Mouse (Mus musculus): ENCODE results near the gene Unc79.

The Unc79 gene

DNA sequence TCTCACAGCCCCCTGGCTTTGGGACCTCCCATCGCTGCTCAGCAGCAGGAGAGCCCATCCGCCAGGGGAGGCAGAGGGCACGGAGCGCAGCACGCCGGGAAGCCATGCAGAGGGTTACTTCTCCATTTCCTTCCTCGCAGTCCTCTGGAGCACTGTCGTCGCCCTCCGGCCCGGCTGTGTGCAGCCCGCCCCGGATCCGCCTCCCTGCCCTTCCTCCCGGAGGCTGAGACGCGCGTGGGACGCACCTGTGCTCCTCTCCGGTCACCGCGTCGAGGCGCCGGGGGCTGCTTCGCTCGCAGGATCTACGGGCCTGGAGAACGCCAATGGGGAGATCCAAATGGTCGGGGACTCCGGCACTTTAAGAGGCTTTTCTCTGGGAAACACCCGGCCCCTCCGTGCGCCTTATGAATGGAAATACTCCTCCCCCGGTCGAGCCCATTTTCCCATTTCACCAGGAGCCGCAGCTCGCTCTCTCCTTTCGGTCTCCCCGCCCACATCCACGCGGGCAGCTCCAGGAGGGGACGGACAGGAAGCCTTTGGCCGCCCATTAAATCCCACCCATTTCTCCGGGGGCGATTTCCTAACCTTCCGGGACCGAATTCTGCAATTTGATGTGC, at the start of gene Unc79:
Unc79 (plus strand) TSS at position 82 of the 617 bp plus-strand sequence.
- in situ Hi-C loops (cut with MboI, MseI), result no loop called here

GRCm38 (mm10) chr12:102899091-102899490, 49.6 kb upstream of the Unc79 start, which contains the start of gene Cox8c:
Gene Cox8c (plus strand): TSS chr12:102899316.
- in situ Hi-C loops (cut with MboI, MseI), result no loop called here

GRCm38 (mm10) chr12:102908191-102908590, 40.5 kb upstream of the Unc79 start:
- in situ Hi-C loops (cut with MboI, MseI), result no loop called here

GRCm38 (mm10) chr12:102916073-102916472, 32.6 kb upstream of the Unc79 start:
- in situ Hi-C loops (cut with MboI, MseI), result no loop called here

- in situ Hi-C loops (cut with MboI, MseI), result no loop called here
These were observed 18.9 kb upstream of the Unc79 start for GRCm38 (mm10) chr12:102929764-102930163.

- in situ Hi-C loops (cut with MboI, MseI), result no loop called here
These were observed 18.3 kb upstream of the Unc79 start for GRCm38 (mm10) chr12:102930335-102930734.

DNA sequence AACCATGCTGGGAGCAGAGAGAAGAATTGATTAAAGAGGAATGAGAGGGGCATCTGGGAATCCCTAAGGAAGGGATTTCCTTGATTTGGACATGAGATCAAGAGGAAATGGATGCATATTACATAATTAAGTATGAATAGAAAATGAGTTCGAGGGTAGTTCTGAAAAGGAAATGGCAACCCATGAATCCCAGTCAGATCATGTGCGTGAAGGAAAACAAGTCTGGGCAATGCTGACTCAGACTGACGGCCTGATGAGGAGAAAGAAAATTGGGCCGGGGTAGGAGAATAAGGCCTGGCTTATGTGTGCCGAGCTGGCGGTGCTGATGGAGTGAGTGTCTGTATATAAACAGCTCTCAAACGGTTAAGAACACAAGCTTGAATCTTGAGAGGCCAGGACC, 17.9 kb upstream of the Unc79 start:
- in situ Hi-C loops (cut with MboI, MseI), result no loop called here

DNA sequence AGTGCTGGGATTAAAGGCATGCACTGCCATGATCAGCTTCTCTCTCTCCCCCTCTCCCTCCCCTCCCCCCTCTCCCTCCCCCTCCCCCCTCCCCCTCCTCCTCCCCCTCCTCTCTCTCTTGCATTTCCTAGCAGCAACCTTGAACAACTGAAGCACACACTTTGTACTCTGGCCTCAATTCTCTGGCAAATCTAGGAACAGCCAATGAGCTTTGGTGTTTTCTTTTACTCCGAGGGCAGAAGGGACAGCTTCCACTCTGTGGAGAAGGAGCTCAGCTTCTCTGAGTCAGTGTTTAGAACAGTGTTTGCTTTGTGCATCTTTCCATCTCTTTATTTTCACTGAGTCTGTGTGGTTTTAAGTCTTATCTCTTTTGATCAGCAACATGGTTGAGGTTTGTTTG, 12.8 kb upstream of the Unc79 start:
- in situ Hi-C loops (cut with MboI, MseI), result no loop called here

DNA sequence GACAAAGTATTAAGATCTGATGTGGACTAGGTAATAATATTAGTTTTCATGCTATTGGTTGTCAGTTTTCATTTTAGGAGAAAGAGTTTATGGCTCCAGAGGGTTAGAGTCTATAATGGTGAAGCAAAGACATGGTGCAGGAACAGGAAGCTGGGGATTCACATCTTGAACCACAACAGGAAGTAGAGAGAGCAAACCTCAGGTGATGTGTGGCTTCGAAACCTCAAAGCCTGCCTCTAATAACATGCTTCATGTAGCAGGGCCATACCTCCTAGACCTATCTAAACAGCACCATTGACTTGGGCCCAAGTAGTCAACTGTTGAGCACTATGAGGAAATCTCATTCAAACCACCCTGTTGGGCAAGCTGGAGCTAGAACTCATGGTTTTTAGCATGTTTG, 3.1 kb upstream of the Unc79 start:
- in situ Hi-C loops (cut with MboI, MseI), result no loop called here

GRCm38 (mm10) chr12:102947826-102948225, 833 bp upstream of the Unc79 start:
- in situ Hi-C loops (cut with MboI, MseI), result no loop called here

- in situ Hi-C loops (cut with MboI, MseI), result loop anchor here (25.0 kb wide), 1 partner anchor 1138 kb away; no protein-coding TSS in a partner anchor
These were observed 943 bp downstream of the Unc79 start for GRCm38 (mm10) chr12:102949395-102950208.

DNA sequence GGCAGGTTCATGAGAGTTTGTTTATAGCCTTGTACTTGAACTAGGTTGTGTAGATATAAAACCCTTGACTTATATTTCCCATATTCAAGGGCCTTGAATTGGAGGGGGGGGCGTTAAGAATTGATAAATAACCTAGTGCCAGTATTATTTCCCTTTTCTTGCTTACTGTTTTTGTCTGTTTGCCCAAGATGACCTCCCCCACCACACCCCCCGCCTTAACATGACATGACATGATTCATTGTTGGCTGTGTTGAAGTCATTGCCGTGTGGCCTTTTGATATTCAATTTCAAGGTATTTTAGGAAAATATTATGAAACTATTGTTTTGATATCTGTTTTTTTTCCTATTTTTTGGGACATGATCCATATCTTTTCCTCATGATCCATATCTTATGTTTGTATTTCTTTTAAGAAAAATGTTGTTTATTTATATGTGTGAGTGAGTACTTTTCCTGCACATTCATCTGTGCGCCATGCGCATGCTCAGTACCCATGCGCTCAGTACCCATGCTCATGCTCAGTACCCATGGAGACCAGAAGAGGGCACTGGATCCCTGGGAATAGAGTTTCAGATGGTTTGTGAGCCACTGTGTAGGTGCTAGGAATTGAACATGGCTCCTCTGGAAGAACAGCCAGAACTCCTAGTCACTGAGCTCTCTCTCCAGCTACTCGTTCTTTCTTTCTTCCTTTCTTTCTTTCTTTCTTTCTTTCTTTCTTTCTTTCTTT, 11.6 kb downstream of the Unc79 start:
- in situ Hi-C loops (cut with MboI, MseI), result loop anchor here (25.0 kb wide), 1 partner anchor 1127 kb away; no protein-coding TSS in a partner anchor

- in situ Hi-C loops (cut with MboI, MseI), result loop anchor here (25.0 kb wide), 1 partner anchor 1126 kb away; no protein-coding TSS in a partner anchor
These were observed 12.4 kb downstream of the Unc79 start for GRCm38 (mm10) chr12:102961066-102961465.

- in situ Hi-C loops (cut with MboI, MseI), result loop anchor here (25.0 kb wide), 1 partner anchor 1123 kb away; no protein-coding TSS in a partner anchor
These were observed 15.8 kb downstream of the Unc79 start for GRCm38 (mm10) chr12:102964486-102964885.

GRCm38 (mm10) chr12:102980584-102980983, 31.9 kb downstream of the Unc79 start:
- in situ Hi-C loops (cut with MboI, MseI), result no loop called here

GRCm38 (mm10) chr12:102981543-102981942, 32.9 kb downstream of the Unc79 start:
- in situ Hi-C loops (cut with MboI, MseI), result no loop called here

DNA sequence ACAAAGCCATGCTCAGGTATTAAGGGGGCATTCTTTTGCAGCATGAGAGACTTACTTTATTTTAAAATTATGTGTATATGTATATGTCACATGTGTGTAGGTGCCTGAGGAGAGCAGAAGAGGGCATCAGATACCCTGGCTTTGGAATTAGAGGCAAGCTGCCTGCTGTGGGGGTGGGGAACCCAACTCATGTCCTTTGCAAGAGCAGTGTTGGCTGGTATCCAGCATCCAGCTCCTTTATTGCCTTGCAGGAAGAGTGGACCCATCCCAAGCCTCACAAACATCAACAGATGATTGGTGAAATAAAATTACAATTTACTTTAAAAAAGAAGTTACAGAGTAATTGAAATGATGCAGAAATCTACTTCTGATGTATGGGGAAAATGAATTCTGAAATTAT, 36.7 kb downstream of the Unc79 start:
- in situ Hi-C loops (cut with MboI, MseI), result no loop called here

DNA sequence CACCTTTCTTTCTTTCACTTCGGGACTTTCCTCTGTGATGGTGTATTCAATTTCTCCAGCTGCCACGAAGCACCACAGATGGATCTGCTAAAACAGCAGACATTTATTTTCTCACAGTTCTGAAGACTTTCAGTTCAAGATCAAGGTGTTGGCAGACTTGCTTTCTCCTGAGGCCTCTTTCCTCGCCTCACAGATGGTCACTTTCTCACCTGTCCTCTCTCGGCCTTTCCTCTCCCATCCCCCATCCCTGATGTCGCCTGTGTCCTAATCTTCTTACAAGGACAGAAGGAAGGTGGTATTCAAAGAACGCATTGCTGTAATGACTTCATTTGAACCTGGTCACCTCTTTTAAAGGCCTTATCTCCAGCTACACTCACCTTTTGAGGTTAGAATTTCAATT, 39.1 kb downstream of the Unc79 start:
- in situ Hi-C loops (cut with MboI, MseI), result no loop called here

DNA sequence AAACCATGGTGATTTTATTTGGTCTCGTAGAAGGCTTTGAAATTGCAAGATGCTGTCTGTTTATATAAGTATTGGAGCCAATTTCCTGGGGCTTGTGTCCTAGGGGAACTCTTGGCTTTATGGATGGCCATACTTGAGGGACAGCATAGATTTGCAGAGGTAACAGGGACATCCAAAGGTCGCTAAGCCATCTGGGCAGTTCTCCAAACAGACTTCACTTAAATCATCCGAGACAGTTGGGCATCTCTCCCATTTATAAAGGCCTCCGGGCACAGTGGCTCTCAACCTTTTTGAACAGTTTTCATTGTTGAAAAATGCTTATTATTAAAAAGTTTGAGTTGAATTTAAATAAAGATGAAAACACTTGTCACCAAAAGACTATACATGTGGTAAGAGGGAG, 59.8 kb downstream of the Unc79 start:
- in situ Hi-C loops (cut with MboI, MseI), result no loop called here

DNA sequence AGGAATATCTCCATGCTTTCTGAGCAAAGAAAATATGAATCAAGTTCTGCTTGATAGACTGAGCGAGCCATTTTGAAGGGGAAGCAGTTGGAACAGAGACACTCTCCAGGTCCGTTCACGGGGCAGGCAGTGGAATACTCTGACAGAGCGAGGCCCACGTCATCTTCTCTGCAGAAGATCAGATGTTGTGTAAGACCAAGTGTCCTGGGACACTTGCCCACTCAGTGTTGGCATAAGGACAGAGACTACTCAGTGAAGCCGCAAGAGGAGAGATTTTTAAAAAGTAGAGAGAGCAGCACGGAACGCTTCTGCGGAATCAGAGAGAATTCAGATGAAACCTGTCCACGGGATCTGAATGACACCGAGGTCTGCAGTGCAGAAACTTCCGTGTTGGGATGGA, 69.5 kb downstream of the Unc79 start:
- in situ Hi-C loops (cut with MboI, MseI), result no loop called here

GRCm38 (mm10) chr12:103036692-103037091, 88.0 kb downstream of the Unc79 start:
- in situ Hi-C loops (cut with MboI, MseI), result no loop called here

DNA sequence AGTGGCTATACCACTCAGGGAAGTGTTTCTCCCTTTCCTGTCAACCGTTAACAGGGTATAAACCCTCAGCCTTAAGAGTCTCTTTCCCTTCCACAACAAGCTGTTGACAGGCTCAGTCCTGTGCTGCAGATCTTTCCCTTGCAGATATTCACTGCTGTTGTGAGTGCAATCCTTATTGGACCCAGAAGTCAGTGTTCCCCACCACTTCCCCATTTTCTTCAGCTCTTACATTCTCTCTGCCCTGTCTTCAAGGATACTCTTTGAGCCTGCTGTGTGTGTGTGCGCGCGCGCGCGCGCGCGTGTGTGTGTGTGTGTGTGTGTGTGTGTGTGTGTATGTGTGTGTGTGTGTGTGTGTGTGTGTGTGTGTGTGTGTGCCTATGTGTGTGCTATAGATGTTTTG, 90.7 kb downstream of the Unc79 start:
- in situ Hi-C loops (cut with MboI, MseI), result no loop called here
